9 mouse cellular contexts compared by ENCODE assay signal in genomic region chr4:59439960-59440359, GRCm38 (mm10). TPM values are rescaled to one million over a fixed set of nuclear protein-coding genes. Genes with fewer than 3 reads are reported as not detected.
A peak's percentile ranks its signal among the peaks of the same experiment; 100 is the strongest.
DNase-seq lines count a peak whose midpoint lies in the region; ATAC-seq lines count a peak whose summit lies in the region.
"Had no signal": no experiment of that assay in that cellular context is flagged by ENCODE, and none has a peak within 500 bp of the region (broad histone marks: within the 10 kb centered on the region; RNA-seq: fewer than 3 reads in every experiment).

No protein-coding gene starts in this region.

- ATAC-seq in inflammation-experienced regulatory T-cells, adult 6 months = no peak

- peak; percentile 20 for DNase-seq in adrenal gland, postnatal 10 days
- DNase-seq in adrenal gland, postnatal 25 days = no peak
- peak; percentile 16 for DNase-seq in urinary bladder, postnatal 25 days (ENCODE audit: low spot score)
- DNase-seq in urinary bladder, postnatal 10 days (ENCODE audit: low spot score) = no peak
- DNase-seq in lung, postnatal 10 days = peak; percentile 27
- DNase-seq in thymus, postnatal 0 days (ENCODE audit: low spot score) = no peak
- DNase-seq in left cerebral cortex, adult 11 months (ENCODE audit: low spot score) = no peak
- DNase-seq: thymus, postnatal 25 days had no signal

RNA-seq across cellular contexts. Expression of gene Susd1, which starts 1.5 kb away (rescaled TPM):
- 1 to 10 TPM; 5.5 to 7.3 TPM for total RNA-seq in adrenal gland, postnatal 10 days (2021)
- 2.8 and 4.0 TPM in 2 replicates for total RNA-seq in adrenal gland, postnatal 25 days (2021)
- polyA plus RNA-seq in thymus, postnatal 0 days (2015; fragmentation: Nextera tagmentation; extraction: Ambion mirVana) = 8.4 and 11.4 TPM in 2 replicates
- polyA plus RNA-seq in inflammation-experienced regulatory T-cells, adult 6 months (2017; shearing (Covaris generic)) = 1 to 10 TPM in 1 of 3 experiments, under 1 TPM in 1, not detected in 1; 0.82 to 1.3 TPM

Comparison
In these comparisons a context has a peak if more than half of its experiments do, and no peak if none do; other contexts are left out.
1. DNase-seq: peak in adrenal gland, postnatal 10 days (single experiment), urinary bladder, postnatal 25 days (single experiment) and lung, postnatal 10 days (single experiment); none in adrenal gland, postnatal 25 days (single experiment), urinary bladder, postnatal 10 days (single experiment), thymus, postnatal 0 days (single experiment) and left cerebral cortex, adult 11 months (single experiment).